28 mouse cellular contexts compared by ENCODE assay signal in the genomic region with DNA sequence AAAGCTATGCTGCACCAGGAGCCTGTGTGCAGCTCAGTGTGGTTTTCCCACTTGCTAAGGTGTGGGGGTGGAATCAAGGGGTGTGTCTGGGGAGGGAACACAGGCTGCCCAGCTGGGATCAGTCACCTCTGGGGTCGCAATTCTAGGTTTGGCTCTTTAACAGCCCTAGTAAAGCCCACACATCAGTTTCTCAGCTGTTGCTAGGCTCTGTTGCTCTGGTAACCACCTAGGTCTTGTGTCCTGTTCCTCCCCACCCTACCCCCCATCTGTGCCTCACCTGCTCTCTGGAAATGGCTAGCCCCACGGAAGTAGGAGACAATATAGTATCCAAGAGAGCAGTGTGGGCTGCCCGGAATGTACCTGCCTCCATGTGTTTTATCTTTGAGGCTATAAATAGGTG. TPM values are rescaled to one million over a fixed set of nuclear protein-coding genes. Genes with fewer than 3 reads are reported as not detected.
DNase-seq lines count a peak whose midpoint lies in the region; ATAC-seq lines count a peak whose summit lies in the region.
"Had no signal": no experiment of that assay in that cellular context is flagged by ENCODE, and none has a peak within 500 bp of the region (broad histone marks: within the 10 kb centered on the region; RNA-seq: fewer than 3 reads in every experiment).

No protein-coding gene starts in this region.

- H3K4me3 ChIP-seq in heart, embryonic 10.5 days, result 0 out of 2 replicates have a peak overlapping the region, but pooled peaks have one; percentile 27
- H3K4me3 ChIP-seq in heart, embryonic 16.5 days (ENCODE audit: low read length), result peak overlapping the region; percentile 10; the same call in 1 of the 2 replicates
- no peak overlapping the region for H3K4me3 ChIP-seq in neural tube, embryonic 13.5 days
- no peak overlapping the region for H3K4me3 ChIP-seq in neural tube, embryonic 15.5 days (replicated peaks)
- no peak overlapping the region for H3K4me3 ChIP-seq in forebrain, embryonic 14.5 days (ENCODE audit: low read depth, low read length)
- H3K4me3 ChIP-seq: forebrain, embryonic 13.5 days; hindbrain, embryonic 13.5 days had no signal

- H3K4me1 ChIP-seq in heart, embryonic 10.5 days, result peaks cover 25% of the 10 kb centered on the region
- H3K4me1 ChIP-seq in heart, embryonic 16.5 days (ENCODE audit: control insufficient read depth, insufficient read depth, low read length), result peaks cover 17% of the 10 kb centered on the region
- peaks cover 16% of the 10 kb centered on the region for H3K4me1 ChIP-seq in neural tube, embryonic 13.5 days (replicated peaks)
- peaks cover 18% of the 10 kb centered on the region for H3K4me1 ChIP-seq in neural tube, embryonic 15.5 days
- H3K4me1 ChIP-seq in forebrain, embryonic 14.5 days (ENCODE audit: control insufficient read depth, insufficient read depth, low read length), result peaks cover 6% of the 10 kb centered on the region; the same call in 1 of the 2 replicates

- H3K9ac ChIP-seq in heart, embryonic 16.5 days (ENCODE audit: low read length), result peak overlapping the region; percentile 31
- H3K9ac ChIP-seq in neural tube, embryonic 13.5 days, result 0 out of 2 replicates have a peak overlapping the region, but pooled peaks have one; percentile 26
- no peak overlapping the region for H3K9ac ChIP-seq in neural tube, embryonic 15.5 days (replicated peaks)
- H3K9ac ChIP-seq in forebrain, embryonic 14.5 days (ENCODE audit: low read length), result no peak overlapping the region
- H3K9ac ChIP-seq: forebrain, embryonic 13.5 days; hindbrain, embryonic 13.5 days; liver, embryonic 14.5 days had no signal

- peaks cover 55% of the 10 kb centered on the region for H3K27me3 ChIP-seq in heart, embryonic 10.5 days (ENCODE audit: insufficient read depth, poor library complexity, severe bottlenecking)
- H3K27me3 ChIP-seq in heart, embryonic 16.5 days (ENCODE audit: control insufficient read depth, insufficient read depth, low read length), result peaks cover 22% of the 10 kb centered on the region
- H3K27me3 ChIP-seq in neural tube, embryonic 13.5 days, result peaks cover 50% of the 10 kb centered on the region
- H3K27me3 ChIP-seq in neural tube, embryonic 15.5 days (replicated peaks), result peaks cover 31% of the 10 kb centered on the region
- peaks cover 13% of the 10 kb centered on the region for H3K27me3 ChIP-seq in forebrain, embryonic 14.5 days (replicated peaks; ENCODE audit: control insufficient read depth, insufficient read depth, low read length)

- no peak overlapping the region for H3K27ac ChIP-seq in heart, embryonic 10.5 days
- no peak overlapping the region for H3K27ac ChIP-seq in heart, embryonic 16.5 days (ENCODE audit: low read length)
- H3K27ac ChIP-seq in neural tube, embryonic 13.5 days (replicated peaks), result no peak overlapping the region
- no peak overlapping the region for H3K27ac ChIP-seq in neural tube, embryonic 15.5 days (replicated peaks)
- H3K27ac ChIP-seq in forebrain, embryonic 14.5 days (ENCODE audit: low read depth, low read length), result no peak overlapping the region
- H3K27ac ChIP-seq: forebrain, embryonic 13.5 days; hindbrain, embryonic 13.5 days; liver, embryonic 14.5 days; macrophage had no signal

- H3K4me2 ChIP-seq in heart, embryonic 16.5 days (ENCODE audit: low read depth, low read length), result peak overlapping the region; percentile 53
- H3K4me2 ChIP-seq in neural tube, embryonic 13.5 days, result no peak overlapping the region
- no peak overlapping the region for H3K4me2 ChIP-seq in neural tube, embryonic 15.5 days
- no peak overlapping the region for H3K4me2 ChIP-seq in forebrain, embryonic 14.5 days (ENCODE audit: low read length)
- H3K4me2 ChIP-seq: forebrain, embryonic 13.5 days; hindbrain, embryonic 13.5 days had no signal

- no peak for DNase-seq in heart, embryonic 10.5 days (ENCODE audit: low spot score)
- no peak for DNase-seq in heart, postnatal 36 days
- no peak for DNase-seq in heart, adult 9 months (ENCODE audit: low spot score in 2 of 2)
- no peak for DNase-seq in forebrain, embryonic 14.5 days (ENCODE audit: low spot score)
- no peak for DNase-seq in yolk sac, embryonic 10.5 days (ENCODE audit: low spot score)
- DNase-seq: adrenal gland, postnatal 10 days; cerebellum, adult 11 months; cerebellum, adult 9-10 months; cerebellum, postnatal 36 days; gastrocnemius, postnatal 14 days; kidney, adult 2 months; kidney, postnatal 36 days; liver; lung, adult 2 months; lung, postnatal 10 days; midbrain, embryonic 14.5 days; right cerebral cortex, postnatal 14 days; thymus, postnatal 14 days had no signal

- no peaks in the 10 kb centered on the region for H3K36me3 ChIP-seq in heart, embryonic 10.5 days
- H3K36me3 ChIP-seq in heart, embryonic 16.5 days (ENCODE audit: control insufficient read depth, insufficient read depth), result no peaks in the 10 kb centered on the region
- H3K36me3 ChIP-seq in neural tube, embryonic 13.5 days, result 0 out of 2 replicates have a peak, but pooled peaks cover 4% of the 10 kb centered on the region
- peaks cover 26% of the 10 kb centered on the region for H3K36me3 ChIP-seq in neural tube, embryonic 15.5 days
- H3K36me3 ChIP-seq in forebrain, embryonic 14.5 days (ENCODE audit: control insufficient read depth, insufficient read depth, low read length), result no peaks in the 10 kb centered on the region

- no peaks in the 10 kb centered on the region for H3K9me3 ChIP-seq in heart, embryonic 10.5 days
- H3K9me3 ChIP-seq in heart, embryonic 16.5 days (replicated peaks; ENCODE audit: control insufficient read depth, low read length), result no peaks in the 10 kb centered on the region
- no peaks in the 10 kb centered on the region for H3K9me3 ChIP-seq in neural tube, embryonic 13.5 days
- H3K9me3 ChIP-seq in neural tube, embryonic 15.5 days (replicated peaks), result no peaks in the 10 kb centered on the region
- H3K9me3 ChIP-seq in forebrain, embryonic 14.5 days (replicated peaks; ENCODE audit: control insufficient read depth, low read length), result no peaks in the 10 kb centered on the region
- H3K9me3 ChIP-seq: forebrain, embryonic 13.5 days; G1E; hindbrain, embryonic 13.5 days had no signal

- WGBS in heart, embryonic 10.5 days, result 24% methylated on average over 3 of the region's 3 CpGs
- WGBS in heart, embryonic 16.5 days, result 22% methylated on average over 3 of the region's 3 CpGs
- 40% methylated on average over 3 of the region's 3 CpGs for WGBS in neural tube, embryonic 13.5 days
- WGBS in neural tube, embryonic 15.5 days, result 37% methylated on average over 3 of the region's 3 CpGs
- 55% methylated on average over 3 of the region's 3 CpGs for WGBS in forebrain, embryonic 14.5 days

- ATAC-seq in heart, embryonic 16.5 days (replicated peaks; ENCODE audit: extremely low read depth, insufficient read depth, low FRiP score), result no peak
- ATAC-seq in neural tube, embryonic 13.5 days (ENCODE audit: low read depth), result no peak
- ATAC-seq in neural tube, embryonic 15.5 days (ENCODE audit: low FRiP score), result no peak
- ATAC-seq in forebrain, embryonic 14.5 days, result no peak
- ATAC-seq: forebrain, embryonic 13.5 days had no signal

- intact Hi-C loops in heart, postnatal 36 days (cut with DNase I), result loop anchor here (10.0 kb wide), 1 partner anchor 289 kb away; a partner anchor contains a TSS

RNA-seq across cellular contexts. Expression of a gene that starts 5.2 kb away (rescaled TPM):
- 7.9 and 14.2 TPM in 2 replicates for polyA plus RNA-seq in heart, embryonic 10.5 days (2016; fragmentation: Nextera tagmentation; extraction: Ambion mirVana)
- total RNA-seq in heart, postnatal 36 days (2021), result 10 to 100 TPM; 19.6 to 21.6 TPM
- 8.7 and 9.6 TPM in 2 replicates for polyA plus RNA-seq in heart, embryonic 16.5 days (2015; fragmentation: Nextera tagmentation; extraction: Ambion mirVana)
- polyA plus RNA-seq in neural tube, embryonic 13.5 days (2015; fragmentation: Nextera tagmentation; extraction: Ambion mirVana), result 20.0 and 23.2 TPM in 2 replicates
- 18.5 and 19.5 TPM in 2 replicates for polyA plus RNA-seq in neural tube, embryonic 15.5 days (2015; fragmentation: Nextera tagmentation; extraction: Ambion mirVana)
- 8.4 and 9.8 TPM in 2 replicates for polyA plus RNA-seq in forebrain, embryonic 14.5 days (2014; fragmentation: Nextera tagmentation; extraction: Ambion mirVana)

RNA-seq across cellular contexts. Expression of a gene that starts 7.2 kb away (rescaled TPM):
- polyA plus RNA-seq in heart, embryonic 10.5 days (2016; fragmentation: Nextera tagmentation; extraction: Ambion mirVana), result 0.14 TPM in 1 of 2 replicates, not detected in the other
- total RNA-seq in heart, postnatal 36 days (2021), result 1 to 10 TPM in 1 of 2 experiments, under 1 TPM in 1; 0.81 to 1.0 TPM
- 0.54 and 0.70 TPM in 2 replicates for polyA plus RNA-seq in heart, embryonic 16.5 days (2015; fragmentation: Nextera tagmentation; extraction: Ambion mirVana)
- polyA plus RNA-seq in neural tube, embryonic 13.5 days (2015; fragmentation: Nextera tagmentation; extraction: Ambion mirVana), result 28.4 and 28.9 TPM in 2 replicates
- 59.4 and 72.4 TPM in 2 replicates for polyA plus RNA-seq in neural tube, embryonic 15.5 days (2015; fragmentation: Nextera tagmentation; extraction: Ambion mirVana)
- 22.6 and 28.0 TPM in 2 replicates for polyA plus RNA-seq in forebrain, embryonic 14.5 days (2014; fragmentation: Nextera tagmentation; extraction: Ambion mirVana)
- total RNA-seq: G1E; granulocyte monocyte progenitor cell, adult 5-6 weeks; megakaryocyte-erythroid progenitor cell, adult 5-6 weeks had no signal
- polyA plus RNA-seq: G1E had no signal

RNA-seq across cellular contexts. Expression of a gene that starts 35.9 kb away (rescaled TPM):
- 74.4 and 84.5 TPM in 2 replicates for polyA plus RNA-seq in heart, embryonic 10.5 days (2016; fragmentation: Nextera tagmentation; extraction: Ambion mirVana)
- total RNA-seq in heart, postnatal 36 days (2021), result 10 to 100 TPM; 30.5 to 34.4 TPM
- 77.5 and 89.0 TPM in 2 replicates for polyA plus RNA-seq in heart, embryonic 16.5 days (2015; fragmentation: Nextera tagmentation; extraction: Ambion mirVana)
- polyA plus RNA-seq in neural tube, embryonic 13.5 days (2015; fragmentation: Nextera tagmentation; extraction: Ambion mirVana), result 147 and 148 TPM in 2 replicates
- polyA plus RNA-seq in neural tube, embryonic 15.5 days (2015; fragmentation: Nextera tagmentation; extraction: Ambion mirVana), result 129 and 133 TPM in 2 replicates
- polyA plus RNA-seq in forebrain, embryonic 14.5 days (2014; fragmentation: Nextera tagmentation; extraction: Ambion mirVana), result 178 and 181 TPM in 2 replicates

RNA-seq across cellular contexts. Expression of a gene that starts 38.4 kb away (rescaled TPM):
- 173 and 178 TPM in 2 replicates for polyA plus RNA-seq in heart, embryonic 10.5 days (2016; fragmentation: Nextera tagmentation; extraction: Ambion mirVana)
- 10 to 100 TPM; 93.6 to 98.8 TPM for total RNA-seq in heart, postnatal 36 days (2021)
- 141 and 145 TPM in 2 replicates for polyA plus RNA-seq in heart, embryonic 16.5 days (2015; fragmentation: Nextera tagmentation; extraction: Ambion mirVana)
- polyA plus RNA-seq in neural tube, embryonic 13.5 days (2015; fragmentation: Nextera tagmentation; extraction: Ambion mirVana), result 85.4 and 96.4 TPM in 2 replicates
- 95.4 and 112 TPM in 2 replicates for polyA plus RNA-seq in neural tube, embryonic 15.5 days (2015; fragmentation: Nextera tagmentation; extraction: Ambion mirVana)
- 96.5 and 105 TPM in 2 replicates for polyA plus RNA-seq in forebrain, embryonic 14.5 days (2014; fragmentation: Nextera tagmentation; extraction: Ambion mirVana)

RNA-seq across cellular contexts. Expression of a gene that starts 45.8 kb away (rescaled TPM):
- polyA plus RNA-seq in heart, embryonic 10.5 days (2016; fragmentation: Nextera tagmentation; extraction: Ambion mirVana), result 4.8 and 8.0 TPM in 2 replicates
- 1 to 10 TPM; 1.7 to 2.1 TPM for total RNA-seq in heart, postnatal 36 days (2021)
- 8.0 TPM in 2 replicates for polyA plus RNA-seq in heart, embryonic 16.5 days (2015; fragmentation: Nextera tagmentation; extraction: Ambion mirVana)
- polyA plus RNA-seq in neural tube, embryonic 13.5 days (2015; fragmentation: Nextera tagmentation; extraction: Ambion mirVana), result 19.0 and 21.0 TPM in 2 replicates
- 17.3 and 21.5 TPM in 2 replicates for polyA plus RNA-seq in neural tube, embryonic 15.5 days (2015; fragmentation: Nextera tagmentation; extraction: Ambion mirVana)
- 10.2 and 14.8 TPM in 2 replicates for polyA plus RNA-seq in forebrain, embryonic 14.5 days (2014; fragmentation: Nextera tagmentation; extraction: Ambion mirVana)

Comparison
In these comparisons a context has a peak if more than half of its experiments do, and no peak if none do; other contexts are left out.
1. H3K9ac ChIP-seq: peak in heart, embryonic 16.5 days (single experiment) and neural tube, embryonic 13.5 days (single experiment); none in neural tube, embryonic 15.5 days (single experiment) and forebrain, embryonic 14.5 days (single experiment).
2. H3K4me3 ChIP-seq: peak in heart, embryonic 10.5 days (single experiment) and heart, embryonic 16.5 days (single experiment); none in neural tube, embryonic 13.5 days (single experiment), neural tube, embryonic 15.5 days (single experiment) and forebrain, embryonic 14.5 days (single experiment).
3. RNA of a gene that starts 7.2 kb away (polyA plus RNA-seq): 59.4 to 72.4 TPM in neural tube, embryonic 15.5 days, 28.4 to 28.9 TPM in neural tube, embryonic 13.5 days and 22.6 to 28.0 TPM in forebrain, embryonic 14.5 days; 0.54 to 0.70 TPM in heart, embryonic 16.5 days and 0.14 TPM in heart, embryonic 10.5 days; every median in the first group is over 10 times any median in the second.